Mouse (Mus musculus) ES-CJ7 (cell line): ENCODE data around the gene Gmcl1.
A peak's percentile ranks its signal among the peaks of the same experiment; 100 is the strongest.

Experiments
- DNase-seq: peaks from one replicate; pipeline ENCODE4 v3.0.0; 2011; ENCODE audit warnings: low read depth, low spot score

The Gmcl1 gene

DNA sequence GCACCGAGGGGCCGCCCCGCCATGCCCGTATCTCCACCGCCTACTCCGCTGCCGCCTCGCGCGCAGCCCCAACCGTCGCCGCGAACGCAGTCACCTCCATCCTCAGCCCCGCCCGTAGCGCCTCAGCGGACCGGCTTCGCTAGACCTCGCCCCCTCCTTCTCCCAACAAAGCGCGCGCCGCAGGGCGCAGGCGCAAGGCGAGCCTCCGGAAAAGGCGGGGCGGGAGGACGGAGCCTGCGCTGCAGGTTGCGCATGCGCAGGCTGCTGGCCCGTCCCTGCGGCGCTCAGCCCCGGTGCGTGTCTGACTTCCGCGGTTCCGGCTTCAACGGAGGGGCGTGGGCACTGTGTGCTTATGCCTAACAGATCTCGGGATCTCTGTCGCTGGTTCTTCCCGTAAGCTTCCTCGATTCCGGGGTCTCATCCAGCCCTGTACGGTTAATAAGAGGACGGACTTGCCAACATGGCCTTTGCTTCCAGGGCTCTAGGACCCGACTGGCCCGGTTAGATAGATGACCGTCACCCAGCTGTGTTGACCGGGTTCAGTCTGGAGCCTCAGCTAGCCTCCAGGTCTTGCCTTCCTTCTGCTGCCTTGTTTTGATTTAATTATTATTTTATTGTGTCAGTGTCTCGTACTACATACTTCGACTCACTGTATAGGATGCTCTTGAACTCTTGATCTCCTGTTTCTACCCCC, at the start of gene Gmcl1:
Gene Gmcl1 (minus strand): TSS at position 201 of the 694 bp plus-strand sequence.
- peak; percentile 97 for DNase-seq

DNA sequence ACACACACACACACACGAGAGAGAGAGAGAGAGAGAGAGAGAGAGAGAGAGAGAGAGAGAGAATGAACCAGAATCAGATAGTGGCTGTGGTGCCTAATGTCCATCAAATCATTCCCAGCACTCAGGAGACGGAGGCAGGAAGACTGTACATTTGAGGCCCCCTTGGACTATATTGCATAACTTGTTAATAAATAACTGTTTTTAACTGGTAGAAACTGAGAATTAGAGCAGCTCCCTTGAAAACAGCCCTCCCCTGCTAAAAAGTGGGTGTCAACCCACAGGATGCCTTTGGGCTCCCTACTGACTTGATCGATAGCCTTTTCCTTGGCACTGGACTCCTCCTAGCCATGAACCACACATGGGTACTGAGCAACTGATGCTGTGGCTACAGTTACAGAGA, 49.2 kb upstream of the Gmcl1 start:
- DNase-seq = no peak

DNA sequence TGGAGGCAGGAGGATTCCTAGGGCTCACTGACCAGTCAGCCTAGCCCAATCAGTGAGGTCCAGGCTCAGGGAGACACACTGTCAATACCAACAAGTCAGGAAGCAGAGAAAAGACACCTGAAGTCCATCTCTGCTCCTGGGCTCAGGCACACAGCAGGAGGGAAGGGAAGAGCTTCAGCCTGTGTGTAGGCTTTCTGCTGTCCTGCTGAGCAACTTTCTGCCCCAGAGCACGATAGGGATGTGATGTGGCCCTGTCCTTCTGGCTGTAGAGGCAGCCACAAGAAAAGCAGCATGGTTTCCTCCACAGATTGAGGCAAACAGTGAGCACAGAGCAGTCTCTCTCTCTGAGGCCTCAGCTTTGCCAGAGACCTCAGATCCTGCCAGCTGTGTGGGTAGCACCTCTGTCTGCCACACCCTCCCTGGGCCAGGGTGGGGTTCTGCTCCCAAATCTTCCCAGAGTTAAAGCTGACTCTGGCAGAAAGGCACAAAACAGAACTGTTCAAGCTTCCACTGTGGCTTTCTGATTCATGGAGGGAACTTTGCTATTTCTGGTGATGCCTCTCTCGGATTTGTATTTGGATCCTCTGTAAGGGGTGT, 48.3 kb upstream of the Gmcl1 start:
- DNase-seq = peak; percentile 30

DNA sequence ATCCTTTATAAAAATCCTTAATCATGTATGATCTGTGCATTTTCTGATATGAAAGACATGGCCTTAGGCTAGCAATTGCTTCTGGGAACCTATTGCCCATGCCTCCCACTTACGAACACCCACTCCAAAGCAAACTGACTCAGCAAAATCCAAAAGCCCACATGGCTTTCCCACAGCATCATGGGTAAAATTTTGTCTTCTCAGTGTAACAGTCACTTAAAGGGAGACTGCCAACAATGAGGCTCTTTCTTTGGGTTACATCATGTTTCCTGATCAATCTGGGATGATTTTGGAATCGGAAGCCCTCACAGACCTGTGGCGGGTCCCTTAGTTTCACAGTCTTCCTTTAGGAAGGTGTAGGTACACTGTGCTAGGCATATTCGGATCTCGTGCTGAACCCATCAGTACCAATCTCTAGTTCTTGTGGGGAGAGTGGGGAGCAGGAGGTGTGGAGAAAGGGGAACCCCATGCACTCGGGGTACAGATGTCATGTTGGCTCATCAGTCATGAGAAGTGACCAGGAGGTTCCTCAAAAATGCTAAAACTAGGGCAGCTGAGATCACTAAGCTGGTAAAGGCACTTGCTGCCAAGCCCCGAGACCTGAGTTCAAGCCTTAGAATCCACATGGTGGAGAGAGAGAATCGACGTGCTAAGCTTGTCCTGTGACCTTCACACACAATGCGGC, 45.9 kb upstream of the Gmcl1 start:
- no peak for DNase-seq

DNA sequence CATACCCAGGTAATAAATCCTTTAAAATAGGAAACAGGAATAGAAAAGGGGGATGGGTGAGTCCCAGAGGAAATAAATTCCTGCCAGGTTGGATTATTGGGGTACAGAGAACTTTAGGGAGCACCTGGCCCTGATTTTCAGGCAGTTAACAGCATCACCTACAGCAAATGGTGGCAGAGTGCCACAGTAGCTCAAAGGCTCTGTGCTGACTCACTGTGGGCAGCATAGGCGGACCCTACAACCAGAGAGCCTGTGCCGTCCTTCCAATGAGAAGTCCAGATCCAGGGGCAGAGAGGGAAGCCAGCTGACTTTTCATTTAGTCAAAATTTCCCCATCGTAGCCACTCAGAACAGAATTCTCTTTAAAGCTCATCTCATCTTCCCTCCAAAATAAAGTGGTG, 44.0 kb upstream of the Gmcl1 start:
- no peak for DNase-seq

DNA sequence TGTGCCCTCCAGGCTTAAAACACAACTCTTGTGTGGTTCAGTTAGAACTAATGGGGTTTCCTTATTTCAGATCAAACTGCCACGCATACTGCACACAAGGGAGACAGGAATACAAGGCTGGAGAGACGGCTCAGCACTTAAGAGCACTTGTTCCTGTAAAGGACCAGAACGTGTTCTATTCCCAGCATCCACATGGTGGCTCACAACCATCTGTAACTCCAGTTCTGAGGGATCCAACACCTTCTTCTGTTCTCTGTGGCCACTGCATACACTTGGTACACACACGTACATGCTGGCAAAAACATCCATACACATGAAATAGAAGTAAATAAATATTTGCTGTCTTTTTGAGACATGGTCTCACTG, 43.5 kb upstream of the Gmcl1 start:
- no peak for DNase-seq

DNA sequence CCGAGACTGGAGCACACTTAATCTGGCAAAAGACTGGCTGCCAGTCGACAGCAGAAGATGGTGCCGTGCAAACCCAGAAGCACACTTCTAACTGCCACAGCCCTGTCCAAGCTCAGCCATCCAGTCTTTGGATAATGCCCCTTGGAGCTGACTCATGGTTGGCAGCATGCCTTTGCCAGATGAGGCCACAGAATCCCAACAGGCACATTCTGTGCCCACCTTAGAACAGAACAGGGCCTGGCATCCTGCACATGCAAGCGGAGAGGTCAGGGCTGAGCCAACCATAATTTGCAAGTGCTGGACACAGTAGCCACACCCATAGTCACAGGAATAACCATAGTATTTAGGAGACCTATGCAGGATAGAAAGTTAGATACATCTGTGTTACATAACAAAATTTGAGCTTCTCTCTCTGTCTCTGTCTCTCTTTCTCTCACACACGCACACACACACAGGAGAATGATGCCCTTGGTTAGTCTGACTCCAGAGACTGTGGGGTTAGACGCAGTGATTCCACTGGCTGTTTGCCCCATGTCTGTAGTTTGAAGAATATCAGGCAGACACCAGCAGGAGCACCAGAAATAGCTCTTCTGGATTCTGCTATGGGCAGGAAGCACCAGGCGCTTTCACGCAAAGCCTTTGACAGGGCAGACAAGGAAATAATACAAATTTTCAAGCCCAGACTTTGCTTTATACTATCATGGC, 43.0 kb upstream of the Gmcl1 start:
- no peak for DNase-seq

DNA sequence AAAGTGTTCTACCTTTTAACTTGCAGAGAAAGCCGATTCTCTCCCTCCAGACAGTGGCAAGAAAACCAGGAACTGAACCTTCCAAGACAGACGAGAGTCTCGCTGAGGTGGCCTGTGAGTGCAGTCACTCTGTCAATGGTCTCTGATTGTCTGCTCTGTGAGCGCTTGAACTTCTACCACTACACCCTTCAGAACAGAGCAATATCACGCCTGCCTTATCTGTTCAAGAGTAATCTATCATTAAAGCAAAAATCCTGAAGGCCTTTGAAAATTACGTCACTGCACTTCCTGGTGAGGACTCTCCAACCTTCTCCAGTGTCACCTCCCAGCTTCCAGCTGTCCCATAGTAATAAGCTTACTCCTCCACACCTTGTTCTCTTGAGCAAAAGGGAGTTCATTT, 41.8 kb upstream of the Gmcl1 start:
- DNase-seq = no peak

DNA sequence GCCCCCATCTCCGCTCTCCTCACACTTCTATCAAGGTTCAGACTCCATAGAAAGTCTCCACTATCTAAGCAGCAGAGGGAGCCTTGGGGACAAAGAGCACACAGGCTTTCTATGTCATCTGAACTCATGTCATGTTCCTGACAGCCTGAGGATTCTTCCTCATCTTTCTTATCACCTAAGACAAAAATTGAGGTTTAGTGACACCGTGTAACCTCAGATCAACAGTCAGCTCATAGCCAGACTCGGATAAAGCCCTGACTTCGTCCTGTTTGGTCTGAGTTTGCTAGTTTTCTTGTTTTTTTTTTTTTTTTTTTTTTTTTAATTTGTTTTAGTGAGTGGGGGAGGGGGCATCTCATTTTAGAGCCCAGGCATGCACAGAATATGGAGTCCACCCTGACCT, 40.6 kb upstream of the Gmcl1 start:
- no peak for DNase-seq

DNA sequence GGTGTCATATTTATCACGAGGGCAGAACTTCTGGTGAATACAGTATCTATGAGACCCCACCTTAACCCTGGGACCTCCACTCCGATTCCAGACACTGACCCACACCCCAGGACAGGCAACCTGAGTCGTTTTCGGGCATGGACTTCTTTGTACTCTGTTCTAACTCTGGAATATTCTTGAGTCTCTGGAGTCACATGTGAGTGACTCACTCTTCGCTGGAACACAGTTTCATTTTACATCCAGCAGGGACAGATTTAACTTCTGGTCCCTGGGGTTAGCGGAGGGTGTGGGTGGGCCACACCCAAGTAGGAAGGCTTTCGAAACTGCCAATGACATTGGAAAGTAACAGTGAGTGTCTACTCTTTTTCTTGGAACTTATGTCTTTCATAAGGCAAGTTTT, 39.4 kb upstream of the Gmcl1 start:
- DNase-seq = peak; percentile 23

DNA sequence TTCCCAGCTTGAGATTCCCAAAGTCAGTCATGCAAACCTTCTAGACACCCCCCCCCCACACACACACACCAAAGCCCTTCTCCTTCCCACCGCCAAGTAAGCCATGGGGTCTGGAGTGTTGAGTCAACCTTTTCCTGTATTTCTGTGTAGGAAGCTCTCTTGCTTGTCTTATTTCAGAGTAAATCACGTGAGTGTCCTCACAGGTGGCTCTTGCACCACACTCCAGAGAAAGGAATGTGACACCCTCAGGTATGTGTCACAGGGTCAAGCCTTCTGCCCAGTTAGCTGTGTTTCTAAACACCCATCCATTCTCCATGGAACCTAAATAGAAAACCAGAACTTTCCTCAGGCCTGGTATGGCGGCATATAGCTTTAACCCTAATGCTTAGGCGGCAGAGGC, 35.8 kb upstream of the Gmcl1 start:
- DNase-seq = no peak

DNA sequence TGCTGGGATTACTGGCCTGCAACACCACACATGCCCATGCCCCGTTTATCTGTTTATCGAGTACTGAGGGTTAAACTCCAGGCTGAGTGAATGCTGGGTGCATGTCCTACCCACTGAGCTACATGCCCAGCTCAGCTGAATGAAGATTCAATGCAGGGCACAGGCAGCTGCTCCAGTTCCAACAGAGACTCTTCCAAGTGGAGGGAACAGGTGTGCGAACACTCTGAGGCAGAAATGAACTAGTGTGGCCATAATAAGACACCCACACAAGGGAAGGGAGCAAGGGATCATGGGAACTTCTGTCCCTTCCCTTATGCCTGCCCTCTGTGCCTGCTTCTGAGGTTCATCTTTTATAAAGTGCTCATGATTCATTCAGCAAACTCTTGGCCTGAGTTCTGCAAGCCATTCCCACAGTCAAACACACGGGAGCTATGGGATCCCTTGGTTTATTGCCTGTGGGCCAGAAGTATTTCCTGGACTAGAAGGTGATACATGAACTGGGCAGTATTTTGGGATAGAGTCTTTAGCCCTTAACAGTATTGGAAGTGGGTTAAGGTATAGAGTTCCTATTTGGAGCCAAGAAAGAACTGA, 35.1 kb upstream of the Gmcl1 start:
- DNase-seq = no peak

DNA sequence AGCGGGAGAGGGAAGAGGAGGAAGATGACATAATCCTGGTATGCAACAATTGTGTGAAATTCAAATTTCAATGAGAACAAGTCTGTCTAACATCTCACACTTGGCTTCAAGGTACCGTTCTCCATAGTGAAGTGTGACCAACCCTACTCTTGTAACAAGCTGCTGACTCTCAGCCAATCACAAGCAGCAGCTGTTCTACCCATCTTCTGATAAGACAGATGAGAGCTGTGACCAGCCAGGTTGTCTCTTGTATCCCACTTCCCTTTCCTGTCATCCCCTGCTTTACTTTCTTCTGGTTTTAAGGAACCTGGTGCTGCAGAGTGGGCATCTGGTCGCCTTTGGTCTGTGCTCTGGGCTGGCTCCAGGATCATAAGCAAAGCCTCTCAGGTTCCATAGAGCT, 34.3 kb upstream of the Gmcl1 start:
- no peak for DNase-seq

DNA sequence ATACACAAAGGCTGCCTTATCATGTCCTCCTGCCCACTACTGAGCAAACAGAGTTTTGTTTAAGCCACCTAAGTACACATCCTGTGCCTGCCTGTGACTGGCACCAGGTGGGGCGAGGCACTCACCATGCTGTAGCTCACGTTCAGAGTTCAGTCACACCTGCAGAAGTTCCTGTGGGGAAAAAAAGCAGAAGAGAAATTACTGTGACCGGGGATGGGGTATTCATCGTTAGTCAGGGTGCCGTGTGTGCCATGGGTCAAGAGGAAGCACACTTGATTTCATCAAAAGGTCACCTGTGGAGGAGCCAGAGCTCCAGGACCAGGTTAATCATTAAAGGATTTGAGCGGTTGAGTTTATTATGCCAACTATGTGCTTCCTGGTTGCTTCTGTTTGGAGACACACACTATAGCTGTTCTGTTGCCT, 32.5 kb upstream of the Gmcl1 start:
- no peak for DNase-seq

DNA sequence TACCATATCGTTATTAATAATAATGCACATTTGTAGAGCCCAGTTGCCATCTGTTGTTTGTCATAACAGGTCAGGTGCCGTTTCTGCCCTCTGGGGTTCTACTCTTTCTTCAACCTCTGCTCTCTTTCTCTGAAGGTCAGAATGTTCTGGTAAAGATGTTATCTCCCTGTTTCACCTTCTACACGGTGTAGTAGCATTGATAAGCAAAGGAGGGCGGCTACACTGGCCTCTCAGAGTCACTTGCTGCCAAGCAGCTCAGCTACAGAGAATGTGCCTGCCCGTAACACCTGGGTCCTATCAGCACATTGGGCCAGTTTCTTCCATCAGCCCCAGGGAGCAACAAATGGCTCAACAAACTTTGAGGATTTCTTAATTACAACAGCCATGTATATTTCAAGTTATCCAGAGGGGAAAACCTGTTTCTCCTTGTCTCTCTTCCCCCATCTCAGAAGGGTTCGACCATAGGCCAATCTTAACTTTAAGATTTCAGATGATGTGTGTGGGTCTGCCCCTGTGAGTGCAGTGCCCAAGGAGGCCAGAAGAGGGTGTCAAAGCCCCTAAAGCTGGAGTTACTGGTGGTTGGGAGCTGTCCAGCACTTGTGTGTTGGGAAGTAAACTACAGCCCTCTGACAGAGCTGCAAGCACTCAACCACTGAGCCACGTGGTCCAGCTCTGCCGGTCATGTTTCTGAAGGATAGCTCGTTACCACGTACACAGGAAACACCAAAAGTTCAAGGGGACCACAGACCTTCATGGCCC, 21.1 kb upstream of the Gmcl1 start:
- peak; percentile 76 for DNase-seq

DNA sequence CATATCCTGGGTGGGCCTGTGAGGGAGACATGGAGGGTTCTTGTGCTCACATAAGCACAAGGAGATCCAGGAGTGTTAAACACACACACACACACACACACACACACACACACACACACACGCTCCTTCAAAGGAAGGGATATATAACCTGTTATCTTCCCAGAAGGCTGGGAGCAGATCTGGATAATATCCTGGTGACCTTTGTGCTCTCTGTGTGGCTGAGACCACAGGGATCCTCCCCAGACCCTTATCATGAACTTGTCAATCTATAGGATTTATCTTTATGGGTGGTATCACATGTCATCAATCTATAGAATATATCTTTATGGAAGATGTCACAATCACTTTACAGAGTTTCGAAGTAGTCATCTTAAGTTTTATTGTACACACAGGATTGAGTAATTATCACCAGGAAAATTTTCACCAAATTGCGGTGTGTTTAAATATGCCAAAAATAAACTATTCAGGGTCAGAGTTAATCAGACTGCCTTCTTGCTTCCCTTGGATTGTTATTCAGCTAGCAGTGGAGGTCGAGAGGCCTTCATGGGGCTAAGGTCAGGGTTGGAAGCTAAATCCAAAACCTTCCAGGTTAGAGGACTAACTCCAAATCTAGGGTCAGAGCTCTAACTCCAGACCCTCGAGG, 19.8 kb upstream of the Gmcl1 start:
- no peak for DNase-seq

DNA sequence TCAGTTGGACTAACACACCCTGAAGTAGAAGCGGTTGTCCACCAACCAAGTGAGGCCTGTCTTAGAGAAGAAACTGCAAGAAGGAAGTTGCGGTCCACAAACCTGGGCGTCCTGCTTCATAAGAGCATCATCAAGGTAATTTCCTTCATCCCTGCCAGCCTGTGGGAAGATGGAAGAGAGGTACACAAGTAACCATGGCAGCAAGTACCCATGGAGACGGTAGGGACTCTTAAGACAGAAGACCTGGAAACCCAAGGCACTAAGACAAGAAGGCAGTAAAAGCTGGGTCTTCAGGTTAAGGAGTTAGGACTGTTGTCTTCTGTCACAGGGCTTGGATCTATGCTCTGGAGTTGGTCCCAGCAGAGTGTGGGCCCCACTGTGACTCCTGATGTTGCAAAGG, 17.8 kb upstream of the Gmcl1 start:
- peak; percentile 70 for DNase-seq

DNA sequence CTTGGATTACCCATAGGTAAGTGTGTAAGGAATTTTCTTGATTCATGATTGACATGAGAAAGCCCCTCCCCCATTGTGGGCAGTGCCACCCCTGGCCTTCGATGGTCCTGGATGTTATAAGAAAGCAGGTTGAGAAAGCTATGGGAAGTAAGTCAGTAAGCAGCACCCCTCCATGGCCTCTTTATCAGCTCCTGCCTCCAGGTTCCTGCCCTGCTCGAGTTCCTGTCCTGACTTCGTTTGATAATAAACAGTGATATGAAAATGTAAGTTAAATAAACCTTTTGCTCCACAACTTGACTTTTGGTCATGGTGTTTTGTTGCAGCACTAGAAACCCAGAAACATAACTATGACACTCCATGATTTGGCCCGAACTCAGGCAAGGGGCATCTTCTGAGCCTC, 16.6 kb upstream of the Gmcl1 start:
- no peak for DNase-seq

DNA sequence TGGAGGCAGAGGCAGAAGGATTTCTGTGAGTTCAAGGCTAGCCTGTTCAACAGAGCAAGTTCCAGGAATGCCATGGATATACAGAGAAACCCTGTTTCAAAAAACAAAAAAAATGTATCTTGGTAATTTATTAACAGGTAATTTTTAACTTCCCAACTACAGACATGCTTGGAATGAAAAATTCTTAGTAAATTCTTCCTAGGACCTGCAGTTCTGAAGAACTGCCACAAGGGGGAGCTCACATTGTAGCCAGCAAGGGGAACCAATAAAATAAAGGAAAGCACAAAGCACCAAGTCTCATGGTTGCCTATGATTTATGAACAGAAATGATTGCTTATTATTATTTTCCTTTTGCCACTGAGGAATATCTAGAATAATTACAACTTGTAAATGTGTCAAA, 14.0 kb upstream of the Gmcl1 start:
- DNase-seq = peak; percentile 49

DNA sequence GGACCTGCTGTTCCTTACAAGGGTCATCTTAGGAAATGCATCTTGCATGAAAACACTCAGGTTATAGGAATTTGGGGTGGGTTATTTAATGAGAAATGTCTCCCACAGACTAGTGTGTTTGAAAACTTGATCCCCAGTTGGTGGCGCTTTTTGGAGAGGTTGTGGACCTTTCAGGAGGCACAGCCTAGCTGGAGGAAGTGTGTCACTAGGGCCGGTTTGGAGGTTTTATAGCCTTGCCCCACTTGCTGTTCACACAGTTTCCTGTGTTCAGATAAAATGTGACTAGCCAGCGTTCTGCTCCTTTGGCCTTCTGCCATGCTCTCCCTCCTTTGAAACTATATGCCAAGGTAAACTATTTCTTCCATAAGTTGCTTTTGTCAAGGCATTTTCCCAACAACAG, 7.5 kb upstream of the Gmcl1 start:
- peak; percentile 74 for DNase-seq

DNA sequence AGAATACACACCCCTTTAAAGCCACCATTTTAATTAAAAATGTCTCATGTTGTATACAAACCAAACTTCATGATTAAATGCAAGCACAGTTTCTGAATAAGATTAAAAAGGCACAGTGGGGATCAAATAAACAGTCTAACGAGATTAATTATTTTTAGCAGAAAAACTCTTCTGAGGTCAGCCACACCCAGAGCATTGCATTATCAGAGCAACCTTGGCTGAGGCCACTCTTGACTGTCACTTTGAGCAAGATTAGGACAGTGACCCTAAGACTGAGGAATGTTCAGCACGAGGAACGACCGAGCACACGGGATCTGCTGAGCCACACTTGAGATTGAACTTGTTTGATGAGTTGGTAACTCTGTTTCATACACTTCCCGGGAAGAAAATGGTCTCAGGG, 3.6 kb upstream of the Gmcl1 start:
- no peak for DNase-seq
